Comparison of ENCODE assay signal across 9 mouse cellular contexts in the genomic region with DNA sequence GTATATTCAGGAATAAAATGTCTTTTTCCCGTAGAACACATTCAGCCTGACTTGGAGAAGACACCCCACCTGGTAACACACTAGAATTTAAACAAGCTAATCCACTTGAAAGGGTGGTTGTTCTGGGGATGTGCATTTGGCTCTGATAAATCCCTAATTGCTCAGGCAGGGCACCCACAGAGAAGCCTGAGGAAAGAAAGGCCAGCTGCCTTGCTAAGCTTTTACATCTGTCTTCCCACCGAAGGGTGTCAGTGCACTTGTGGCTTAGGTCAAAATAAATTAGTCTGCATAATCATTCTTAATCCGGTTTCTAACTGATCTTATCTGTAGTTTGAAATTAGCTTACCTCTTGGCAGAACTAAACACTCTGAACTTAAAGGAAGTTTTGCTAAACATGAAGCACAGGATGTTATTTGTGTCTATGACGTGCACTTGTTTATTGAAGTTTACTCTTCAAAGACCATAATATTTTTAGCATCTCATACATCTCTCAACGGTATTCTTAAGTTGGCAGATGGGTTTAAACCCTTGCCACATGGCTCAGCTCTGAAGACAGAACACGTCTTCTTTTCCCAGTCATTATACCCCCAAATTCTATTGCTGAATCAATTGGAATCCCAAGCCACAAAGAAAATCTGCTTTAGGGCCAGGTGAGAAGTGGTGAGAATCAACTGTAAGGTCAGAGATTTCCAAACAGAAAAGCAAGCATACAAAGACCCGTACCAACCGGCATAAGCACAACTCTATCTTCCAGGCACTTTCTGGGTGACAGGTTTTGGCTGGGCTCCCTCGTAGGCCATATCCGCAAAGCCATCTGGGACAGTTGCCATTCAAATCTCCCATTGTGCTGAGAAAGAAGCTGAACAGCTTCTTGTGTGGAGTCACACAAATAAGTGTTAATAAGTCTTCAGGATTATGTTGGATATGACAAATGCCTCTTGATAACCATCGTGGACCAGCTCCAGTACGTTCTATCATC.
A peak's percentile ranks its signal among the peaks of the same experiment; 100 is the strongest.
DNase-seq lines count a peak whose midpoint lies in the region; ATAC-seq and TF ChIP-seq lines count a peak whose summit lies in the region.
"Had no signal": no experiment of that assay in that cellular context is flagged by ENCODE, and none has a peak within 500 bp of the region (broad histone marks: within the 10 kb centered on the region; RNA-seq: fewer than 3 reads in every experiment).

No protein-coding gene starts in this region.

- TF ChIP-seq POLR2A in kidney, adult 2 months (IDR thresholded peaks at IDR 0.05; ENCODE audit: low read depth, low read length), result no peak

- 65% methylated on average over 12 of the region's 12 CpGs for WGBS in kidney, adult 2 months
- 36% methylated on average over 12 of the region's 12 CpGs for WGBS in forebrain, embryonic 15.5 days
- 35% methylated on average over 12 of the region's 12 CpGs for WGBS in midbrain, embryonic 12.5 days
- WGBS in hindbrain, embryonic 10.5 days, result 66% methylated on average over 12 of the region's 12 CpGs

- no peaks in the 10 kb centered on the region for H3K4me1 ChIP-seq in kidney, adult 2 months (ENCODE audit: control insufficient read depth, insufficient read depth, low read length)
- 0 out of 2 replicates have a peak, but pooled peaks cover 3% of the 10 kb centered on the region for H3K4me1 ChIP-seq in forebrain, embryonic 15.5 days
- H3K4me1 ChIP-seq in midbrain, embryonic 12.5 days, result peaks cover 10% of the 10 kb centered on the region; the same call in 1 of the 2 replicates
- H3K4me1 ChIP-seq in hindbrain, embryonic 10.5 days (replicated peaks), result no peaks in the 10 kb centered on the region

- no peak for TF ChIP-seq CTCF in kidney, adult 2 months (conservative IDR thresholded peaks at IDR 0.05; ENCODE audit: insufficient read depth, insufficient read length, low read depth, low read length)

- H3K9ac ChIP-seq in forebrain, embryonic 15.5 days (replicated peaks), result no peak overlapping the region
- H3K9ac ChIP-seq in midbrain, embryonic 12.5 days (replicated peaks), result no peak overlapping the region

- no peak overlapping the region for H3K4me3 ChIP-seq in kidney, adult 2 months (ENCODE audit: insufficient read depth, low read depth, low read length)
- H3K4me3 ChIP-seq in forebrain, embryonic 15.5 days, result no peak overlapping the region
- no peak overlapping the region for H3K4me3 ChIP-seq in midbrain, embryonic 12.5 days
- H3K4me3 ChIP-seq in hindbrain, embryonic 10.5 days, result no peak overlapping the region

- H3K27me3 ChIP-seq in kidney, adult 2 months (replicated peaks; ENCODE audit: control insufficient read depth, insufficient read depth, low read length), result no peaks in the 10 kb centered on the region
- no peaks in the 10 kb centered on the region for H3K27me3 ChIP-seq in forebrain, embryonic 15.5 days
- H3K27me3 ChIP-seq in midbrain, embryonic 12.5 days, result no peaks in the 10 kb centered on the region
- H3K27me3 ChIP-seq in hindbrain, embryonic 10.5 days (ENCODE audit: insufficient read depth, poor library complexity, severe bottlenecking), result no peaks in the 10 kb centered on the region; the same call in 1 of the 2 replicates

- H3K4me2 ChIP-seq in forebrain, embryonic 15.5 days (replicated peaks), result no peak overlapping the region
- H3K4me2 ChIP-seq in midbrain, embryonic 12.5 days (replicated peaks), result no peak overlapping the region
- H3K4me2 ChIP-seq: heart, embryonic 11.5 days had no signal

- no peak overlapping the region for H3K27ac ChIP-seq in kidney, adult 2 months (ENCODE audit: insufficient read depth, low read depth, low read length)
- H3K27ac ChIP-seq in forebrain, embryonic 15.5 days (replicated peaks), result no peak overlapping the region
- H3K27ac ChIP-seq in midbrain, embryonic 12.5 days (replicated peaks), result no peak overlapping the region
- no peak overlapping the region for H3K27ac ChIP-seq in hindbrain, embryonic 10.5 days

- DNase-seq in kidney, adult 2 months, result peak; percentile 28
- no peak for DNase-seq in kidney, adult 18-20 months
- DNase-seq in adipocyte (ENCODE audit: low spot score), result peak; percentile 8
- DNase-seq in ovary, postnatal 10 days (ENCODE audit: low spot score), result no peak
- DNase-seq in hindbrain, embryonic 10.5 days (ENCODE audit: low spot score), result no peak
- DNase-seq in gastrocnemius, adult 8-10 months (ENCODE audit: low spot score in 2 of 2), result no peak

- no peaks in the 10 kb centered on the region for H3K9me3 ChIP-seq in forebrain, embryonic 15.5 days
- no peaks in the 10 kb centered on the region for H3K9me3 ChIP-seq in midbrain, embryonic 12.5 days
- no peaks in the 10 kb centered on the region for H3K9me3 ChIP-seq in hindbrain, embryonic 10.5 days

- no peaks in the 10 kb centered on the region for H3K36me3 ChIP-seq in kidney, adult 2 months (ENCODE audit: control insufficient read depth, insufficient read depth, low read length)
- no peaks in the 10 kb centered on the region for H3K36me3 ChIP-seq in forebrain, embryonic 15.5 days
- no peaks in the 10 kb centered on the region for H3K36me3 ChIP-seq in midbrain, embryonic 12.5 days
- no peaks in the 10 kb centered on the region for H3K36me3 ChIP-seq in hindbrain, embryonic 10.5 days

- 0 out of 2 replicates have a peak, but pooled peaks have one; percentile 38 for ATAC-seq in forebrain, embryonic 15.5 days (replicated peaks)
- peak; percentile 62 for ATAC-seq in midbrain, embryonic 12.5 days (ENCODE audit: low FRiP score, low read depth)

Comparison
In these comparisons a context has a peak if more than half of its experiments do, and no peak if none do; other contexts are left out.
1. DNase-seq: peak in kidney, adult 2 months (single experiment) and adipocyte (single experiment); none in kidney, adult 18-20 months (single experiment), ovary, postnatal 10 days (single experiment), hindbrain, embryonic 10.5 days (single experiment) and gastrocnemius, adult 8-10 months (0 of 2).